Mouse (Mus musculus) layer of hippocampus, adult 18-20 months (tissue): ENCODE measurements around the gene Olfm3. TPM values are rescaled to one million over a fixed set of nuclear protein-coding genes. Genes with fewer than 3 reads are reported as not detected.

Source experiments
- DNase-seq, 2 experiments: peaks; one replicate each; pipeline ENCODE4 v3.0.0; 2022; ENCODE audit warnings: low spot score in 2 of 2
- total RNA-seq, 2 experiments: library from RNA; stranded (reverse); gene quantifications; 2 replicates each; pipeline ENCODE4 v1.2.3; 2021

Olfm3 gene
- total RNA-seq, 2 experiments from 2014 or later = 17.3 to 19.8 TPM

GRCm38 (mm10) chr3:115080428-115081181 lies 176.7 kb downstream of the Olfm3 start:
- no peak for DNase-seq

DNA sequence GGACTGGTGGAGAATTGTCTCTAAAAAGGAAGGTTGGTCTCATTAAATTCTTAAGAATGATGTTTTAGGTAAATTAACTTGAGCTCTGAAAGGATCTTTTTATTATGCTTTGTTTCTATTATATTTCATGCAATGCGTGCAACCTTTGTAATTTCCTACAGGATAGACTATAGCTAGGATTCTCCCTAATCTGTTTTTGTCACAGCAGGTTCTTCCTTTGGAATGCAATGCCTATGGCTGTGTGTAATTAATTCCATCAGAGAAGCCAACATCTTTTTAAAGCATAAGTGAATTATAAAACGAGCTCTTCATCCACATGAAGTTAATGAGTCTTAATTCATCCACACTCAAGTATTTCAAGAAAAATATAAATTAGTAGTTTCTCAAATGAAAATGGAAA lies 177.5 kb downstream of the Olfm3 start:
- no peak for DNase-seq

DNA sequence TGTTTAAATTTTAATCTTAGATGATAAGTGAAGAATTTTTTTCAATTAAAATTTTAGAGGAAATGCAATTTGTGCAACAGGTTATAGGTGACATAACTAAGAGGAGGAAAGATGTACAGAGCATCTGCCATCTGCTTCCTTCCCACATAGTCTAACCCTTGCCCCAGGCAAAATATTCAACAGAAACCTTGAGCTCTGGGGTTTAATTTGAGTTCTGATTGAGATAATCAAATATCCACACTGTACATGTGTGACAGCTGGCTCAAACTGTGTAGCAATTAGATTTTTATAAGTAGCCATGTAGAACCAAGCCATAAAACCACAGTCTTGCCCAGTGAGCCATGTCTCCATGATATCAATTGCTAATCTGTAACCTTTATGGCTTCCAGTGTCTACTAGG lies 179.1 kb downstream of the Olfm3 start:
- no peak for DNase-seq

DNA sequence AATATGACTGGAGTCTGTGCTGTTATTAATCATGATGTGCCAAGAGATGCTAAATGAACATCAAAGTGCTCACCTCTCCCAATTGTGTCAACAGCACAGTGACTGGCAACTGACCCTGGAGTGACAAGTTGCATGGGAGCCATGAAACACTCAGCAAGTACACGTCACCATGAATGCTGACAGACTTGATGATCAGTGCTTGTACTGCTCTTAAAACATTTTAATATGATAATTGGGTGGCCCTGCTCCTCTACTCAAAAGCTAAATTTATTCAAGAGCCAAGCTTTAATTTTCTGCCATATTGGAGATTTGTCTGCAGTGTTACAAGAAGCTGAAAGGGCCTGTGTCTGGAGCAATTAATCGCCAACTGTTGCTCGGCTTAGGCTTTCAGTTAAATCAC lies 184.4 kb downstream of the Olfm3 start:
- DNase-seq = no peak

DNA sequence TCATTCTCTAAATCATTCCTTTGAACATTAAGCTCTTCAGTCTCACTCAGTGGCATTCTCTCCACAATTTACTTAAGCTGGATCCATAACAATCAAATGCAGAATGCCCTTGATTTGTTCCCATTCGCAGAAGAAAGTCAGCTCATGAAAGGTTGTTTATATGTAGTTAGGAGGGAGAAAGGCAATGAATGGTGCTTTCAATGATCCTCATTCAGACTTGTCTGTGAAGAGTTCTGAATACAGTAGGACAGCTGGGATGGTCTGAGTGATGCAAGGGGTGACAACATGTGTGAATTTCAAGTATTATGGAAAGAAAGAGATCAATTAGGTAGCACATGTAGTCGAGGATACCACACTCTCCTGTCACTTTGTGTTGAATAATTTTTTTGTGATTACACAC lies 186.8 kb downstream of the Olfm3 start:
- DNase-seq = no peak

GRCm38 (mm10) chr3:115095496-115095895 lies 191.6 kb downstream of the Olfm3 start:
- DNase-seq = no peak

- no peak for DNase-seq
These were observed 195.7 kb downstream of the Olfm3 start for GRCm38 (mm10) chr3:115099590-115099989.

GRCm38 (mm10) chr3:115104155-115104801 lies 200.4 kb downstream of the Olfm3 start:
- no peak for DNase-seq

- DNase-seq = peak in 1 of 2 experiments; percentile 22
These were observed 201.1 kb downstream of the Olfm3 start for GRCm38 (mm10) chr3:115104802-115105493.

GRCm38 (mm10) chr3:115145722-115146121 lies 241.8 kb downstream of the Olfm3 start:
- no peak for DNase-seq

DNA sequence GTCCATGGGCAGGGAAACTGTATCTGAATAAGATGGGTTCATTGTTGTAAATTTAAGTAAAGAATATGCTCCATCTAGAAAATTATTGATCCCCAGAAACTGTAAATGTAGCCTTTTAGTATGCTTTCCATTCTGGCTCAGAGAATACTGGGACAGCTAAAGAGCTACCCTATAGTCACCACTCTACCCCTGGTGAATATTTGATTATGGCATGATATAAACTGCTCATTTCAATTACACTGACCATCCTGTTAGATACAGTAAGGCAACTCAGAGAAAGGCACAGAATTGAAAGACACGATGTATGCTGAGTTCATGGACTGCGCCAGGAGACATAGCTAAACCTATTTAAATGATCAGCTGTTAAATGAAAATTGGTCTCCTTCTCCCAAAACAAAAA lies 242.4 kb downstream of the Olfm3 start:
- no peak for DNase-seq

GRCm38 (mm10) chr3:115158903-115159473 lies 255.1 kb downstream of the Olfm3 start:
- DNase-seq = peak in 1 of 2 experiments; percentile 3

DNA sequence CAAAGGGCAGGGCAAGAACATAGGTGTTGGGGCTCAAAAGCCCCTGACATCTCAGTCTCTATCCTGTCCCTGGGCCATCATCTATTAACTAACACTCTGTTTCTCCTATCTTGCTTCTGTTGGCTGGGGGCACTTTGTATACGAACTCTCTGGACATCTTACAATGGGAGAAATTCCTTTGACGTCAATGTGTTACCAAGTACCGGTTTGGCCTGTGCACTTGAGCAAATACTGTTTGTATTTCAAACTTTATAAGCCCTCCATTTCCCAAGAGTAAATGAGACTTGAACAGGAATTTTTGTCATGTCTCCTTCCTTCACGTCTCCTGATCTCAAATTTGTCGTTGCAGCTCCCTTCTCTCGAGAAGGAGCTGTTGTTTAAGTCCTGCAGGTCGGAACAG lies 270.7 kb downstream of the Olfm3 start:
- no peak for DNase-seq
